Mouse (Mus musculus) megakaryocyte, embryonic 14.5 days (primary cell): Measurements from ENCODE around the gene Gtf2a1l. TPM values are rescaled to one million over a fixed set of nuclear protein-coding genes. Genes with fewer than 3 reads are reported as not detected.

ENCODE experiments used
- H3K27me3 ChIP-seq: replicated peaks from 2 replicates; pipeline ENCODE3; 2012; ENCODE audit warnings: inconsistent platforms
- H3K36me3 ChIP-seq: replicated peaks from 2 replicates; pipeline ENCODE3; 2012; ENCODE audit warnings: low read length, inconsistent platforms, mixed read lengths
- H3K4me1 ChIP-seq: 2 replicates; pipeline ENCODE4 v1.6.1; 2012; ENCODE audit warnings: inconsistent platforms
- H3K4me3 ChIP-seq: replicated peaks from 2 replicates; pipeline ENCODE3; 2012; ENCODE audit warnings: moderate library complexity, mild to moderate bottlenecking, inconsistent platforms
- H3K9me3 ChIP-seq: 2 replicates; pipeline ENCODE4 v1.6.1; 2012; ENCODE audit warnings: inconsistent platforms
- FLI1 ChIP-seq: IDR thresholded peaks from 2 replicates; pipeline ENCODE4 v1.6.1; 2012; ENCODE audit warnings: low read length, inconsistent platforms, mixed read lengths
- GATA1 ChIP-seq: IDR thresholded peaks from 3 replicates; pipeline ENCODE4 v1.6.1; 2012; ENCODE audit warnings: mixed read lengths, low read length, inconsistent platforms, borderline replicate concordance
- polyA plus RNA-seq: library from polyadenylated mRNA; stranded (reverse); fragments of >175 nt; gene quantifications from 2 replicates; pipeline ENCODE4 v1.2.3, GENCODE M21; 2012; ENCODE audit warnings: low replicate concordance; ENCODE audit not compliant: insufficient read depth

The Gtf2a1l gene
- polyA plus RNA-seq, 1 experiment, result not detected

DNA sequence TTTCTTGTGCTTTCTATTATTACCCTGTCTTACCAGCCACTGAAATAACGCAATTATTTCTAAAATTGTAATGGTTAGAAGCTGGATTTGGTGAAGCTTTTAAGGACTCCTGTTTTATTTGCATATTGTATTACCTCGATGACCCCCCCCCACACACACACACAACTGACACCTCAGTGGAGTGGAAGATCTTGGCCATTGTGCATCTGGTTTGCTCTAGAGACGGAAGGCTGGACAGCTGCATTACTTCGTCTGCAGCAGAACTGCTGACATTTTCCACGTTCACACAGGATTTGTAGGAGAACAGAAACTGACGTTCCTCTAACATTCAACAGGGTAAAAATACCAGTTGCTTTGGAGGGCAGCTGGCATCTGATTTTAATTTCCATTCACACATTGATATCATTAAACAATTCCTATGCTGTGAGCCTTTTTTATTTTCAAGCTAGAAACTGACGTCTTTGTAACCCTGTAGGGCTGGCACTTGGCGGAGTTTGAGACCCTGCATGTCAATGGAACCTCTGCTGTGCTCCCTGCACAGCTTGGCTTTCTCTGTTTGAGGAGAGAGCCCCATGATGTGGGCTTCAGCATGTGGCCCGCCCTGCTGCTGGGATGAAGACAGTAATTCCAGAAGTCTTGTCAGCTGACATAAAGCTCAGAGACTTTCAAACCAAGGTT, 28.3 kb downstream of the Gtf2a1l start:
- TF ChIP-seq FLI1 (no peak), GATA1 (no peak)
- Histone ChIP-seq H3K4me1 (no peaks in the 10 kb centered on the region), H3K27me3 (no peaks in the 10 kb centered on the region), H3K9me3 (peaks cover 8% of the 10 kb centered on the region; the same call in 1 of the 2 replicates), H3K4me3 (no peak overlapping the region), H3K36me3 (no peaks in the 10 kb centered on the region)

GRCm38 (mm10) chr17:88700901-88701300, 32.4 kb downstream of the Gtf2a1l start:
- peaks cover 6% of the 10 kb centered on the region; the same call in 1 of the 2 replicates for H3K9me3 ChIP-seq
- no peak overlapping the region for H3K4me3 ChIP-seq
- no peaks in the 10 kb centered on the region for H3K4me1 ChIP-seq
- no peaks in the 10 kb centered on the region for H3K27me3 ChIP-seq
- TF ChIP-seq FLI1 (no peak), GATA1 (no peak)
- H3K36me3 ChIP-seq, result no peaks in the 10 kb centered on the region

- TF ChIP-seq FLI1 (no peak), GATA1 (no peak)
- no peaks in the 10 kb centered on the region for H3K36me3 ChIP-seq
- no peaks in the 10 kb centered on the region for H3K4me1 ChIP-seq
- peaks cover 3% of the 10 kb centered on the region; the same call in 1 of the 2 replicates for H3K9me3 ChIP-seq
- no peak overlapping the region for H3K4me3 ChIP-seq
- H3K27me3 ChIP-seq, result no peaks in the 10 kb centered on the region
Observed at GRCm38 (mm10) chr17:88702345-88702744, 33.9 kb downstream of the Gtf2a1l start.

GRCm38 (mm10) chr17:88703112-88703511, 34.7 kb downstream of the Gtf2a1l start:
- TF ChIP-seq FLI1 (no peak), GATA1 (no peak)
- Histone ChIP-seq H3K36me3 (no peaks in the 10 kb centered on the region), H3K27me3 (no peaks in the 10 kb centered on the region), H3K4me3 (no peak overlapping the region), H3K4me1 (no peaks in the 10 kb centered on the region), H3K9me3 (peaks cover 3% of the 10 kb centered on the region; the same call in 1 of the 2 replicates)

DNA sequence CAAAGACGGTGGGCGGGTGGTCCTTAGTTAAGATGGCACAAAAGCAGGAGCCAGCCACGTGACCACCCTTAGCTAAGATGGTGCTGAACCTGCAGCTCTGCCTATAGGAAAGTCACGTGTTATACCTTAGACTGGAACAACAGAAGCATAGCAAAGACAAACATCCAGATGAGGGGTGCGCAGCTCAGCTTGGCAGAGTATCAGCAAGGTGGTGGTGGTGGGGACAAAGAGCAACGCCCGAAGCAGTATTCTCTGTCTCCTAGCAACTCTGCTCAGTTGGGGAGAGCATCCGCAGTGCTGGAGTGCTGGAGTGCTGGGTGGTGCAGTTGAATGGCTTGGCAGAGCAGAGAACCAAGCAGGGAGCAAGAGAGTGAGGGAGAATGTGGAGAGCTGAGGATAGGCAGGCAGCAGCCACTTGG, 37.8 kb downstream of the Gtf2a1l start:
- H3K4me3 ChIP-seq, result no peak overlapping the region
- TF ChIP-seq FLI1, result no peak
- no peak for TF ChIP-seq GATA1
- no peaks in the 10 kb centered on the region for H3K9me3 ChIP-seq

DNA sequence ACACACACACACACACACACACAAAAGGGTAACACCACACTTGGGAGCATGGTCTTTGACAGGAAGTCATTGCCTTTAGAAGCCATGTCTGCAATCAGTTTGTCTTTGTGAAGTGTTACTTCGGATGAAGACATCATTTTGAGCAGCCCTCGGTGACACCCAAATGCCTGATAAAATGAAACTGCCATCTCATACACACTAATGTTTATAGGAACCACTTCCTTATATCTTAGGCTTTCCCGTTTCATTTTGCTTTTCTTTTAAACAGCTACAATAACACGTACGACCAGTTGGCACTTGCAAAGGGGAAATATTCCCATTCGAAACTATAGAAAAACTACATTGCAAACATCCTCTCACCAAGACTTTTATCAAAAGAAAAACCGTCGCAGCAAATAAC, 81.2 kb downstream of the Gtf2a1l start:
- no peaks in the 10 kb centered on the region for H3K27me3 ChIP-seq
- H3K4me1 ChIP-seq, result no peaks in the 10 kb centered on the region
- no peaks in the 10 kb centered on the region for H3K36me3 ChIP-seq
- H3K4me3 ChIP-seq, result no peak overlapping the region
- TF ChIP-seq GATA1 (no peak), FLI1 (no peak)
- peaks cover 7% of the 10 kb centered on the region; the same call in 1 of the 2 replicates for H3K9me3 ChIP-seq

More for the DNA sequence above, 37.8 kb downstream of the Gtf2a1l start:
- Histone ChIP-seq H3K27me3 (no peaks in the 10 kb centered on the region), H3K36me3 (no peaks in the 10 kb centered on the region), H3K4me1 (no peaks in the 10 kb centered on the region)

DNA sequence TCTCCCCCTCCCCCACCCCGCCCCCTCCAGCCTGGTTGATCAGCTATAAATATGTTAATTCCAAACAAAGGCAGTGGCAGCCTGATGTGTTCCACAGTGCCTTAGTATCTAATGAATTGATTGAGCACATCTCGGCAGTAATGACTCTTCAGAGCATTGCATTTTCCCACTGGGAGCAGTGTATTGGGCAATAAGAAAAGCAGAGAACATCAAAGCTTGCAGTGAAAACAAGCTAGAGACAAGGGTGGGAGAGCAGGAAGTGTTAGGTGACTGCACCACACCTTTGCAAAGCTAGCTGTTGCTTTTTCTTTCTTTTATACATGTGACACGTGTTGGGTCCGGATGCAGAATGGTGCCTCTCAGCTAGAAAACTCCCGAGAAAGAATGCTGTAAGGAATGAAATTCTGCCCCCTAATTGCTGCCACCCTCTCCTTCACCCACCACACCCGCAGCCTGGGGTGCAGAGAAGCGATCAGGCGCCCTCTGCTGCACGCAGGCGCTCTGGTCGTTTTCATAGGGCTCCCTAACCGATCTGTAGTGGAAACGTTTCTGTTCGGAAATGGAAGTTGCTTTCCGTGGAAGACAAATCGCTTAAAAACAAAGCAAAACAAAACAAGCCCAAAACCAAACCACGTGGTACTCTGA, 84.5 kb downstream of the Gtf2a1l start:
- H3K4me1 ChIP-seq, result no peaks in the 10 kb centered on the region
- H3K9me3 ChIP-seq, result peaks cover 4% of the 10 kb centered on the region; the same call in 1 of the 2 replicates
- H3K36me3 ChIP-seq, result no peaks in the 10 kb centered on the region
- peak overlapping the region; percentile 21 for H3K4me3 ChIP-seq
- H3K27me3 ChIP-seq, result no peaks in the 10 kb centered on the region
- TF ChIP-seq GATA1, result no peak
- TF ChIP-seq FLI1, result no peak

DNA sequence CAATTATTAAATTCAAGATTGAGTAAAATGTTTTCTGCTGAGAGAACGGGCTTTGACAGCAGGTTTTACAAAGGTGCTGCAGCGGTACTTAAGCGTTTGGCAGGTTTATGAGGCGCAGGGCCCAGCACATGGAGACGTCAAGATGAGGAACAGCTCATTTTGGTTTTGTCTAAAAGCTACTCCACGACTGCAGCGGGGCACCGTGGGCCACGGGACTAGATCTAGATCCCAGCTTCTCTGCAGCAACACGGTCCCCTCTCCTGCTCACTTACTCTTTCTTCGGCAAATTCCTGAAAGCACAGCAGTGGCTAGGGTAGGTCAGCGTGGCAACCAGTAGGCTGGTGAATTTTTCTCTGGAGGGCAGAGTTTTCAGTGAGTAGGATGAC, 85.0 kb downstream of the Gtf2a1l start:
- Histone ChIP-seq H3K4me3 (peak overlapping the region; percentile 10), H3K36me3 (no peaks in the 10 kb centered on the region), H3K27me3 (no peaks in the 10 kb centered on the region), H3K9me3 (no peaks in the 10 kb centered on the region), H3K4me1 (no peaks in the 10 kb centered on the region)
- no peak for TF ChIP-seq GATA1
- no peak for TF ChIP-seq FLI1

DNA sequence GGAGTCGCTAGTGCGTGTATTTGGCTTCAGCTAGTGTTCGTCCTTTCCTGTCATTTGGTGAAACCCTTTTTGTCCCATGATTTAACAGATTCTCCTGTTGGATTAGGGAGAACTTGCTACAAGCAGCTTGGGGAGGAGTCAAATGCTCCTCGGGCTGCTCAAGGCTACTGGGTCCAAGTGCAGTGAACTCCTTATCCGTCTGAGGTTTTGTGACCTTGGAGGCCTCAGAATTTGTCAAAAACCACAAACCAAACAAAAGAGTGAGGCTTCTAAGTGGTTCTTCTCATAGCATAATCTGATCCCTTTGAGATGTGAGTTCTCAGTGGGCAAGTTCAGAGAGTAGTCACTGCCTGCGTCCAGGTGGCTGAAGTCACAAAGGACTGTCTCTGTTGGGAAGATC, 87.3 kb downstream of the Gtf2a1l start:
- Histone ChIP-seq H3K9me3 (no peaks in the 10 kb centered on the region), H3K27me3 (no peaks in the 10 kb centered on the region), H3K36me3 (no peaks in the 10 kb centered on the region), H3K4me3 (no peak overlapping the region), H3K4me1 (no peaks in the 10 kb centered on the region)
- TF ChIP-seq GATA1, result no peak
- no peak for TF ChIP-seq FLI1

DNA sequence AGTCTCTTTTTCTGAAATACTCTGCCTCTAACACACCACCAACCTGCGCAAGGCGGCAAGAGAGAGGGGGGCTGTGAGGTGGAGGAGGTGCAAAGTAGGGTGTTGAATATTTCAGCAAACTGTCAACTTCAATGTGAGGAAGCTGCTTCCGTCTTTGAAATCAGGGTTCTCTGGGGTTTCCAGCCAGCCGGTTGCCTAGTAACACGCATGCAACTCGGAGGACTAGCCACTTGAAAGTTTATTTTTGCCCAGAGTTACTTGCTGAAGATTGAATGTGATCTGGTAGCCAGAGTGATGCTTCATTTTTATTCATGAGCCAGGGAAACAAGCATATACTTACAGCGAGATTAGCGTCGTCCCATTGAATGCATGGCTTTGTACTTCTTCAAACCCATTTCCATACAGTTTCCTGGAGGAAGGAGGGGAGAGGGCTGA, 89.6 kb downstream of the Gtf2a1l start:
- TF ChIP-seq FLI1 (no peak), GATA1 (no peak)

More for the DNA sequence above, 89.6 kb downstream of the Gtf2a1l start:
- Histone ChIP-seq H3K27me3 (no peaks in the 10 kb centered on the region), H3K9me3 (peaks cover 10% of the 10 kb centered on the region; the same call in 1 of the 2 replicates), H3K4me1 (no peaks in the 10 kb centered on the region), H3K36me3 (no peaks in the 10 kb centered on the region), H3K4me3 (no peak overlapping the region)
